Mouse (Mus musculus) ES-E14 (cell line): ENCODE data around the gene Nrbp1. TPM values are rescaled to one million over a fixed set of nuclear protein-coding genes. Genes with fewer than 3 reads are reported as not detected.

Experiments used
- DNase-seq: peaks from one replicate; pipeline ENCODE4 v3.0.0-alpha.2; 2013; ENCODE audit warnings: low read depth, low spot score
- H3K27ac ChIP-seq: 2 replicates; pipeline ENCODE4 v1.5.1; 2012; ENCODE audit warnings: low read depth, mild to moderate bottlenecking, low read length, moderate library complexity, mixed read lengths; ENCODE audit not compliant: poor library complexity, insufficient read depth, severe bottlenecking
- H3K36me3 ChIP-seq: 2 replicates; pipeline ENCODE4 v1.6.1; 2012; ENCODE audit warnings: mild to moderate bottlenecking, low read length, moderate library complexity, mixed read lengths; ENCODE audit not compliant: control insufficient read depth, poor library complexity, insufficient read depth, severe bottlenecking
- H3K4me1 ChIP-seq, 2 experiments: fragments of 150-350 bp in 1 of 2; sonication (generic) in 1 of 2; 2 replicates each; pipeline ENCODE4 v1.6.1; 2012; ENCODE audit warnings: low read length in 2 of 2, mild to moderate bottlenecking in 1 of 2, mixed read lengths in 1 of 2; ENCODE audit not compliant: control insufficient read depth in 2 of 2, insufficient read depth in 2 of 2, poor library complexity in 1 of 2
- H3K4me3 ChIP-seq, 2 experiments: fragments of 150-350 bp in 1 of 2; sonication (generic) in 1 of 2; 2 replicates each; pipeline ENCODE4 v1.5.1; 2012; ENCODE audit warnings: low read length in 2 of 2, low read depth in 1 of 2, mild to moderate bottlenecking in 1 of 2, mixed read lengths in 1 of 2; ENCODE audit not compliant: insufficient read depth in 1 of 2, poor library complexity in 1 of 2, severe bottlenecking in 1 of 2
- H3K9ac ChIP-seq: 2 replicates; pipeline ENCODE4 v1.6.1; 2012; ENCODE audit warnings: low read depth, mild to moderate bottlenecking, low read length, mixed read lengths; ENCODE audit not compliant: poor library complexity, insufficient read depth, severe bottlenecking
- H3K9me3 ChIP-seq: fragments of 150-350 bp; sonication (generic); 2 replicates; pipeline ENCODE4 v1.6.1; 2012; ENCODE audit warnings: low read depth, mild to moderate bottlenecking, low read length; ENCODE audit not compliant: control insufficient read depth, insufficient read depth
- CHD2 ChIP-seq: IDR thresholded peaks from 2 replicates; pipeline ENCODE4 v1.6.1; 2014; ENCODE audit warnings: mild to moderate bottlenecking, low read depth, low read length, inconsistent platforms
- HCFC1 ChIP-seq: IDR thresholded peaks from 2 replicates; pipeline ENCODE4 v1.6.1; 2012; ENCODE audit warnings: low read length, inconsistent platforms, borderline replicate concordance; ENCODE audit not compliant: insufficient read depth
- MAFK ChIP-seq: IDR thresholded peaks from 2 replicates; pipeline ENCODE4 v1.6.1; 2014; ENCODE audit warnings: mild to moderate bottlenecking, low read depth, low read length, inconsistent platforms; ENCODE audit not compliant: insufficient read depth
- ZC3H11A ChIP-seq: IDR thresholded peaks from 2 replicates; pipeline ENCODE4 v1.6.1; 2012; ENCODE audit warnings: low read depth, mild to moderate bottlenecking, inconsistent platforms, low read length, borderline replicate concordance
- ZNF384 ChIP-seq: IDR thresholded peaks from 2 replicates; pipeline ENCODE4 v1.6.1; 2012; ENCODE audit warnings: low read depth, low read length, inconsistent platforms
- in situ Hi-C, 2 experiments: fragments of 600-800 bp; cut with MboI; formaldehyde crosslinking; loops; one replicate each; pipeline ENCODE4 v1.15.1; 2025; ENCODE audit warnings: low sequenced_read_pairs in 2 of 2, inconsistent platforms in 1 of 2; ENCODE audit not compliant: unreplicated experiment in 2 of 2
- total RNA-seq: library from RNA; depleted of rRNA; stranded (reverse); fragments of 300-350 nt; gene quantifications from 2 replicates; pipeline ENCODE4 v1.2.3, GENCODE M21; 2012

Nrbp1 gene
- total RNA-seq, 1 experiment: 53.1 TPM

GRCm38 (mm10) chr5:31254452-31254851 lies 13.8 kb downstream of the Nrbp1 start:
- no peak overlapping the region for H3K4me3 ChIP-seq
- TF ChIP-seq ZC3H11A (no peak), MAFK (no peak), ZNF384 (no peak), CHD2 (no peak), HCFC1 (no peak)
- peaks cover 19% of the 10 kb centered on the region for H3K36me3 ChIP-seq
- in situ Hi-C loops: no loop called here
- H3K27ac ChIP-seq: no peak overlapping the region
- H3K9ac ChIP-seq: no peak overlapping the region
- no peak for DNase-seq
- peaks cover 3 to 30% of the 10 kb centered on the region in 2 experiments; a peak in 3 of 4 replicates for H3K4me1 ChIP-seq
- no peaks in the 10 kb centered on the region for H3K9me3 ChIP-seq

DNA sequence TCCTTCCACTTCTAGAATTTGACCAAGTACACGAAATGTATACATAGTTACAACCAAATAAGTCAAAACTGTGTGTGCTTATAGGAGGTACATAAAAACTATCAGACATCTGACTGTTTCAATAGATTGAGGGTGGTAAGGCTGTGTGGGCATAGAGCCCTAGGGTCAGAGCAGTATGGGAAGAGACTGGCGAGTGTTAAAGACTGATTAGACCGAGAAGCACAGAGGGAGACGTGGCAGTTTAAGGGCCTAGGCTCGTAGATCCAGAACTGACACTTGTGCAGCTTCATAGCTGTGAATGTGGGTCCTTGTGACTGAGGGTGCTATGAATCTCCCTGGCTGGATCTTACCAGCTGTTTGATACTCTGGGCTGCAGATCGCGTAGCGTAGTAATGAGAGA lies 14.2 kb downstream of the Nrbp1 start:
- Histone ChIP-seq H3K27ac (no peak overlapping the region), H3K9ac (no peak overlapping the region), H3K4me1 (peaks cover 3 to 30% of the 10 kb centered on the region in 2 experiments; a peak in 3 of 4 replicates), H3K9me3 (no peaks in the 10 kb centered on the region), H3K4me3 (no peak overlapping the region), H3K36me3 (peaks cover 17% of the 10 kb centered on the region)
- in situ Hi-C loops: no loop called here
- no peak for DNase-seq
- TF ChIP-seq ZNF384 (no peak), HCFC1 (no peak), CHD2 (no peak), MAFK (no peak), ZC3H11A (no peak)

DNA sequence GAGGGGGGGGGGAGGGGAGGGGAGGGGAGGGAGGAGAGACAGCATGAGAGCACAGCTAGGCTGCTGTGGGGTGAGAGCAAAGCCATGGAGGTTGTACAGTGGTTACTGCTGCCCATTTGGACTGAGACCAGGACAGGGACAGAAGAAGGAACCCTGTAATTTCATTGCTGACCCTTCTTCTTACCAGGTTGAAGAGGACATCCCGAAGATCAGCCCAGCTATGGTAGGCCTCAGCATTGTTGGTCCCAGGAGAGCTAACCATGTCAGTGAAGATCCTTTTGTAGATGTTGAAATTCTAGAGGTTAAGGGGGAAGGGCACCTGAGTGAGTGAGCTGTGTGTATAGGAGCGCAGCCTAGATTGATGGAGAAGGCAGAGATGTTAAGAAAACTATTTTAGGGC lies 14.7 kb downstream of the Nrbp1 start:
- peaks cover 13% of the 10 kb centered on the region for H3K36me3 ChIP-seq
- no peak overlapping the region for H3K4me3 ChIP-seq
- DNase-seq: no peak
- H3K4me1 ChIP-seq: peaks cover 3 to 30% of the 10 kb centered on the region in 2 experiments; a peak in 3 of 4 replicates
- TF ChIP-seq ZC3H11A: no peak
- TF ChIP-seq CHD2: no peak
- TF ChIP-seq ZNF384: no peak
- TF ChIP-seq MAFK: no peak
- TF ChIP-seq HCFC1: no peak
- in situ Hi-C loops: no loop called here
- H3K27ac ChIP-seq: no peak overlapping the region
- H3K9ac ChIP-seq: no peak overlapping the region
- no peaks in the 10 kb centered on the region for H3K9me3 ChIP-seq

GRCm38 (mm10) chr5:31255971-31256370 lies 15.3 kb downstream of the Nrbp1 start:
- peaks cover 3 to 27% of the 10 kb centered on the region in 2 experiments; a peak in 3 of 4 replicates for H3K4me1 ChIP-seq
- no peak overlapping the region for H3K4me3 ChIP-seq
- H3K36me3 ChIP-seq: peaks cover 12% of the 10 kb centered on the region
- no peak overlapping the region for H3K9ac ChIP-seq
- no peak overlapping the region for H3K27ac ChIP-seq
- TF ChIP-seq MAFK (no peak), HCFC1 (no peak), ZC3H11A (no peak), ZNF384 (no peak), CHD2 (no peak)
- DNase-seq: no peak
- H3K9me3 ChIP-seq: no peaks in the 10 kb centered on the region
- in situ Hi-C loops: no loop called here

GRCm38 (mm10) chr5:31257616-31258015 lies 17.0 kb downstream of the Nrbp1 start:
- no peak for TF ChIP-seq MAFK
- no peak for TF ChIP-seq HCFC1
- TF ChIP-seq ZC3H11A: no peak
- no peak for TF ChIP-seq ZNF384
- TF ChIP-seq CHD2: no peak
- H3K9ac ChIP-seq: no peak overlapping the region
- H3K36me3 ChIP-seq: peaks cover 10% of the 10 kb centered on the region
- no peak overlapping the region for H3K4me3 ChIP-seq
- H3K27ac ChIP-seq: no peak overlapping the region
- peaks cover 0 to 22% of the 10 kb centered on the region in 2 experiments; a peak in 2 of 4 replicates for H3K4me1 ChIP-seq
- no peaks in the 10 kb centered on the region for H3K9me3 ChIP-seq
- in situ Hi-C loops: no loop called here
- no peak for DNase-seq
